Mouse (Mus musculus) spleen, embryonic (tissue): ENCODE measurements around the gene Bag3.

Experiments
- CTCF ChIA-PET: fragments of 350-600 bp; sonication (Branson Sonifier 250); formaldehyde crosslinking; loops from one replicate; lab custom pipeline; 2022; lab: Charles Lee

Gene Bag3

DNA sequence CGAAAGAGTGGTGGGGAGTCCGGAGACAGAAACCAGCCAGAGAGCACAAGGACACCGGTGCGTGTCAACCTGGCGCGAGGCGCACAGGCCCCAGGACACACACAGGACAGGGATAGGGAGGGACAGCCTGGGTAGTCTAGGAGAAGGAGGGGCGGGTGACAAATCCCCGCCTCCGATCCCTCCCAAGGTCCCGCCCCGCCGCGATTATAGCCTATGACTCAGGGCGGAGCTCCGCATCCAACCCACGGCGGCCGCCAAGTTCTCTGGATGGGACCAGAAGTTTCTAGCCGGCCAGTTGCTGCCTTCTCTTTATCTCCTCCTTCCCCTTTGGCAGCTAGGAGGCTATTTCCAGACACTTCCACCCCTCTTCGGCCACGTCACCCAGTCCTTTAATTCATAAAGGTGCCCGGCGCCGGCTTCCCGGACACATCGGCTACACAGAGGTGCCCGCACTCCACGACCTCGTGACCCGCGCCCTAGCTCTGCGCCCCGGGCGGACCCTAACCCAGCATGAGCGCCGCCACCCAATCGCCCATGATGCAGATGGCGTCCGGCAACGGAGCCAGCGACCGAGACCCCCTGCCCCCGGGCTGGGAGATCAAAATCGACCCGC, at the start of gene Bag3:
TSS of gene Bag3 (plus strand) at position 268 of the 613 bp plus-strand sequence.
- CTCF ChIA-PET, result no interaction called here

GRCm38 (mm10) chr7:128474322-128474721, 49.1 kb upstream of the Bag3 start:
- CTCF ChIA-PET, result interaction anchor here (0.5 to 0.6 kb wide), 2 partner anchors 61 to 260 kb away, joined by 3 to 6 read pairs; no protein-coding TSS in a partner anchor

GRCm38 (mm10) chr7:128488986-128489385, 34.4 kb upstream of the Bag3 start:
- CTCF ChIA-PET, result interaction anchor here (0.6 kb wide), 2 partner anchors 66 to 143 kb away, joined by 3 to 4 read pairs; no protein-coding TSS in a partner anchor

GRCm38 (mm10) chr7:128494546-128494945, 28.9 kb upstream of the Bag3 start:
- CTCF ChIA-PET, result no interaction called here

GRCm38 (mm10) chr7:128499801-128500200, 23.6 kb upstream of the Bag3 start:
- CTCF ChIA-PET, result no interaction called here

DNA sequence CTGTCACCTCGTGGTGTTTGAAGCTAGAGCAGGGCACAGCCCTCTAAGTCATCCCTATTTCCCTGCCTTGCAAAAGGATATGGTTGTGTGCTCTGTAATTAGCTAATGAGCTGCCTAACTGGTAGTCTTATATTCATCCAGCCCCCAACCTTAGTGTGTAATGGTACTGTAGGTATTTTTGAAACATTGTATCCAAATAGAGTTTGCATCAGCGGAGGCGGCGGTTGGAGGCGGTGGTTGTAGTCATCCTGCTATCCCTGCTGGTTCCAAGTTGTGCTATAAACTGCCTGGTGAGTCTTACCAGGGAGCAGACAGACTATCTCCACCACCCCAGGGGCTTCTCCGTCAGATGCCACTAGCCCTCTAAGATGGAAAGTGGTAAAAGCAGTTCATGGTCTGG, 19.3 kb upstream of the Bag3 start:
- CTCF ChIA-PET, result no interaction called here

GRCm38 (mm10) chr7:128511936-128512335, 11.5 kb upstream of the Bag3 start:
- CTCF ChIA-PET, result no interaction called here

DNA sequence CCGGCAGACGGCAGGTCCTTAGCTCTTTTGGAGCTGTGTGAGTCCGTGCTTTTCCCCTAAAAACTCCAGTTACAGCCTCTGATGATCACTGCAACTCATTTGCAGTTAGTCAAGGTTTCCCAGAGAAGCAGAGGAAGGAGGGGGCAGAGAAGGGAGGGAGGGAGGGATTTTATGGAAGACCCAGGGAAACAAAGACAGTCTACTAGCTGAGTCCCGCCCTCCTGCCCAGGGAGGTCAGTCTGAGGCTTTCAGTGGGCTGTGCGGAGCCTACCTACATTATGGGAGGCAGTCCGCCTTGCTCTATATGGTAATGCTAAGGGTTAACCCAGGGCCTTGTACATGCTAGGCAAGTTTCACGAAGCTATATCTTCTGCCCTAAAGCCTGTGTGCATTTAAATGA, 9.9 kb upstream of the Bag3 start:
- CTCF ChIA-PET, result no interaction called here

DNA sequence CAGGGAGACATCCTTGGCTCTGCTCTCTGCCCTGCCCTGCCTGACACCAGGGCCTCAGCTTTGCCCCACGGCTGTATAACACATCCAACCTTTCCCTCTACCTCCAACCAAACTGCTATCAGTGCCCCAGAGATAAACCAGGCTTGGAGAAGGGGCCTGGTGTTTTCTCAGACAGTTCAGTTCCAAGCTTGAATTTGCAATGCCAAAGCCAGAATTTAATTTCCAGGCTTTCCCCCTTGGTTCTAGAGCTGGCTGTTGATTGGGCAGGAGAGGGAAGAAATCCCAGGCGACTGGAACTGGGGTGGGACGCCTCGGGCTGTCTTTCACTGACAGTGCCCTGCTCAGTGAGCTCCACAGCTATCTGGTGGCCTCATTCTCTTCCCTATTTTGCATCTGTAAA, 9.1 kb upstream of the Bag3 start:
- CTCF ChIA-PET, result no interaction called here

GRCm38 (mm10) chr7:128516346-128516745, 7.1 kb upstream of the Bag3 start:
- CTCF ChIA-PET, result no interaction called here

DNA sequence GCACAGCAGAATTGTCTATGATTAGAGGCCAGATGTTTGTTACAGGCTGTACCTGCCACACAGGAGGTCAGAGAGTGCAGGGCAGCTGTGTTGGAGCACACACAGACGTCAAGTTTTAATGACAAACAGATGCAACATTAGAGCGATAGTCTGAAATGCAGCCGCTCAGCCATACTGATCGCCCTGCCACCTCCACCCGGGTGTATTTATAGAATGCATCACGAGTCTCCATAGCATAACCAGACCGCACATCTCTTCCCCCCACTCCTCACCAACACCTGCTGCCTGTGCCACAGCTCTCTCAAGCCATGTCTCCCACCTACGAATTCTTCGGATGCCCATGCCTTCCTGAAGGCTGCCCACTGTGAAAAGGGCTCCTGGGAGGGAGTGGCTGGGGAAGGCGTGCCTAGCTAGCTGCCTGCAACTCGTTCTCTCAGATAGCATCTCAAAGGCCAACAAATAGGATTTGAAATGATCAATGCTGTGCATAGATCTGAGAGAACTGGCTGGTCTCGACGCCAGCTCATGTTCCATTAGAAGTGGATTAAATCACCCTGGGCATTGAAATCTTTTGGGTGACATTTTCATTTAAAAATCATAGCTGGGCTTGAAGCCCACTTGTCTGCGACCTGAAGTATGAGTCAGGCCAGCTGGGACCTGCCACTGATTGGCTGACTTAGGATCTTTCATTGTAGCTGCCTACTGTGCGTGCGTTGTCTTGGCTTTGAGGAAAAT, 3.9 kb upstream of the Bag3 start:
- CTCF ChIA-PET, result no interaction called here

DNA sequence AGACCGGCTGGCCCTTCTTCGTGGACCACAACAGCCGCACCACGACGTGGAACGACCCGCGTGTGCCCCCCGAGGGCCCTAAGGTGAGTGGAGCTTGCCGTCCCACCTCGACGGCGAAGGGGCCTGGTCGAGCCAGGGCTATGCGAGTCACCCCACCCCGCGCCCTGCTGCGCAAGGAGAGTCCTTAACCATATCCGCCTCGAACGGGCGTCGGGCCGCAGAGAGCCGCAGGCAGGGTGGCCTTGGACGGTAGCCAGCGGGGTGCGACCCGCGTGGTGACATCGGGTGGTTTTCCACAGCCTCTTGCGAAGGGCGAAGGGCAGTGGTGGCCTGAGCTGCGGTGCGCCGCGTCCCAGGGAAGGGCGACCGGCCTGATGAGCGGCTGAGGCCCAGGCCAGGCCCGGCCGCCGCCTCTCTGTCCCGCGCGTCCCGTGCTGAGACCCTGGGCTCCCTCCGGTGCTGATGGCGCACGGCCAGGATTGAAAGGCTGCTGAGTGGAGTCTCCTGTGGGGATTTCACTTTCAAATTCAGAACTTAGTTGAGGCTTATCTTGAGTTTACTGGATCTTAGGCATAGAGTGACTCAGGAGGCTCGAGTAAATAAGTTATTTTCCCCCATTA, 656 bp downstream of the Bag3 start:
- CTCF ChIA-PET, result no interaction called here

DNA sequence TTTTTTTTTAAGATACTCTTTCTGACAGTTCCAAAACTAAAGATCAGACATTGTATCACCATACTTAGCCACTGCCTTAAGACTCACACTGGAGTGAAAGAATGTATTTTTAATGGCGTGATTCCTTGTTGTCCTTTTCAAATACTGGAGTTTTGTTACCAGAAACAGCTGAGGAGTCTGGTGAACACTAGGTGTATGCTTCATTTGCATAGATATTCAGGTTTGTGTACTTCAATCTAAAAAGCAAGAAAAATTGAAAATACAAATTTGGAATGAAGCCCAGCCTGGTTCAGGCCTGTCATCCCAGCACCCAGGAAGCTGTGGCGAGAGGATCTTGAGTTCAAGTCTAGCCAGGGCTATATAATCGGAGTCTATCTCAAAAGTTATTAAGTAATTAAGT, 1.2 kb downstream of the Bag3 start:
- CTCF ChIA-PET, result interaction anchor here (0.8 kb wide), 1 partner anchor 104 kb away, joined by 7 read pairs; no protein-coding TSS in a partner anchor

DNA sequence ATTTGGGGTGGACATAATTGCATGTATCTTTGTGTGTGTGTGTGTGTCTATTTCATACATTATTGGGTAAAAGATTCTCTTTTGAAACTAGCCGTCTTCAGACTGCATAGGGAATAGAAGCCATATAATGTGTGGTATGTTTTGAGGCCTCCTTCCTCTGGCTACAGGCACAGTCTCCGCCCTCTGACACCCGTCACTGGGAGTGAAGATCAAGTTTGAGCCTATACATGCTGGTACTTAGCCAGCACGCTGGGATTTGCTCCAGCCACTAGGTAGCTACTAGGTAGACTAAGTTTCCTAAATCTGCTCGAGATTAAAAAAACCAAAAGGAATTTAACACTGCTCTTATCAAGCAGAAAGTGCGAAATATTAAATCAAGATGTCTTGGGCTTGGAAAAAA, 3.2 kb downstream of the Bag3 start:
- CTCF ChIA-PET, result no interaction called here

DNA sequence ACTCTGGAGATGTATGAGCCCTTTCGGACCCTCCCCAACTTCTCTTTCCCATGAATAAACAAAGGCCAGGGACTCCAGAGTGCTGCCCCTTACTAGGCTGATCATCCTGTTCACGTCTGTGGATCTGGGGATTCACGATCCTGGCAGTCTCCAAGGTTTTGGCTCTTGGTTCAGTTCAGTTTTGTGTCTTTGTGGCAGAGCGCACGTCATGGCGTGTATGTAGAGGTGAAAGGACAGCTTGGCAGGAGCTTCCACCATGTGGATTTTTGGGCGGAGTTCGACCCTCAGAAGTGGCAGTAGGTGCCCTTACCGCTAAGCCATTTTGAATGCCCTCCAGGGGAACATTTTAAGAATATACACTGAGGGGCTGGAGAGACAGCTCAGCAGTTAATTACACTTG, 5.2 kb downstream of the Bag3 start:
- CTCF ChIA-PET, result interaction anchor here (0.6 kb wide), 1 partner anchor 174 kb away, joined by 6 read pairs; no protein-coding TSS in a partner anchor

GRCm38 (mm10) chr7:128529126-128529525, 5.7 kb downstream of the Bag3 start:
- CTCF ChIA-PET, result no interaction called here

GRCm38 (mm10) chr7:128529574-128530051, 6.2 kb downstream of the Bag3 start:
- CTCF ChIA-PET, result no interaction called here

DNA sequence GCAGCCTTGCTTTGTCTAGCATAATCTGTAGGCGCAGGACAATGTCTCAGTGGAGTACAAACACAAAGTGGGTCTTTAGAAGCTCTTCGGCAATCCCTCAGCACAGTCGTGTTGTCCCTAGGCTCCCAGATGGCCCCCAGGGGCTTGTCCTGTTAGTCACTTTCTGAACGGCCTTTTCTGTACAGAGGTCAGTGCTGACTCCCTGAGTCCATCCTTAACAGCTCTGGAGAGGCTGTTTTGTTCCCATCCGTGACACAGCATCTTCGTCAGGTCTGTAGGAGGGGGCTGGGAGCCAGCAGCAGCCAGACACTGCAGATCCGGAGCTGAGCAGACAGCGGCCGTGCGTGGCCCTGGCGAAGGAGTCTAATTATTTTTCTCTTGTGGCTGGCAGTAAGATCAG, 7.6 kb downstream of the Bag3 start:
- CTCF ChIA-PET, result no interaction called here

GRCm38 (mm10) chr7:128531929-128532328, 8.5 kb downstream of the Bag3 start:
- CTCF ChIA-PET, result interaction anchor here (0.6 kb wide), 1 partner anchor 279 kb away, joined by 4 read pairs; no protein-coding TSS in a partner anchor

GRCm38 (mm10) chr7:128532441-128533166, 9.2 kb downstream of the Bag3 start:
- CTCF ChIA-PET, result interaction anchor here (0.6 kb wide), 1 partner anchor 278 kb away, joined by 4 read pairs; no protein-coding TSS in a partner anchor

DNA sequence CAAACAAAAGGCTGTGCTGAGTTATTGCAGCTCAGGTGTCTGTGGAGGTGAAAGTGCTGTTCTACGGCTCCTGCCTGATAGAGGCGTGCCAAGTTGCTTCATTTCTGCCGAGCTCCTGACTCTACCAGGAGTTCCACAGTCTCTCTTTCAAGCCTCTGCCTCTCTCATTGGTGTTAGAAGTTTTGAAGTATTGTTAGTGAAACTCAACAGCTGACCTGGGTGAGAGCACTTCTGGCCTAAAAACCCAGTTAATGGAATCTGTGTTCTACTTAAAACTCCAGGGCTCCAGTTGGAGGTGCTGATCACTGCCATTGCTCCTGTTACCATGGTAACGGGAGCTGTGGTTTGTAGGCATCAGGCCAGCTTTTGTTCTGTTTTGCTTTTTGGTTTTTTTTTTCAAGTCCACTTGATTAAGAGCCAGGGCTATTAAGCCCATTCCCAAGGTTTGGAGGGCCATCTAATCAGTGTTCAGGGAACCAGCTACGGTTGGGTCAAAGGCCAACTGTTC, 11.6 kb downstream of the Bag3 start:
- CTCF ChIA-PET, result interaction anchor here (0.5 to 0.6 kb wide), 2 partner anchors 61 to 66 kb away, joined by 3 to 8 read pairs; no protein-coding TSS in a partner anchor
